29 mouse cellular contexts compared by ENCODE assay signal in the genomic region with DNA sequence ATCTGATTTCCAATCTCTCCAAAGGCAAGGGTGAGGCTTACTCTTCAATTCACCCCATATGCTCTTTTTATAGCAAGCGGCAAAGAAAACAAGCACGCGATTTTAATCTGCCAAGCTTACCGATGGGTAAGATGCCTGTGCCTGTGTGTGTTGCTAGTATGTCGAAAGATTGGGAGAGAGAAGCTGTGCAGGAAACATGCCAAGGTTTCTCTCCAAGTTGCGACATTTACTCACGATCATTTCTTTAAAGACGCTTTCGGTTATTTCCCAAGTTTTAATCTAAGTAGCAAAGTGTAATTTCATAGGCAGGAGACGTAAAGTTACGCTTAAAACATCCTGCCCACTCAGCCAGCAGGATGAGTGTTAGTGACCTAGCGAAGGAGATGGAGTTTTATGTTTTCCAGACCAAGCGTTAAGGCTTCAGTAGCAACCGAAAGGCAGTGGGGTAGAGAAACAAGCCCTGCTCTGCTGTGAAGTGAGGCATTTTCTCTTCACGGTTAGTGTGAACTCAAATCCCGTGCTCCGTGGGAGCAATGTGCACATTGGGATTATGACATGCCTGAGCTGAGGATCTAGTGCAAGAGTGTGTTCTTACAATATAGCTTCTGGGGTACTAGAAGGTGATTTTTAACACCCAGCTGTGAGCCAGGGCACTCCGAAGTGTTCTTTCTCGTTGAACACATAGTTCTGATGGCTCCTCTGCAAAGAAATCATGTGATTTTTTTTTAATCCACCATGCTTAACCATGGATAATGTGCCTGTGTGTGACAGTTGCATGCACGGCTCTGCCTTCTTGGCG.
DNase-seq lines count a peak whose midpoint lies in the region; ATAC-seq and TF ChIP-seq lines count a peak whose summit lies in the region.
"Had no signal": no experiment of that assay in that cellular context is flagged by ENCODE, and none has a peak within 500 bp of the region (broad histone marks: within the 10 kb centered on the region; RNA-seq: fewer than 3 reads in every experiment).

No protein-coding gene starts in this region.

- peak; percentile 83 for DNase-seq in heart, adult 11 months
- no peak for DNase-seq in heart, embryonic 10.5 days (ENCODE audit: low spot score)
- peak; percentile 85 for DNase-seq in lung, postnatal 0 days (ENCODE audit: low spot score)
- no peak for DNase-seq in lung, adult 18-20 months
- peak; percentile 96 for DNase-seq in fat pad, adult 2 months (ENCODE audit: extremely low read depth, low read depth, low spot score)
- no peak for DNase-seq in stomach, postnatal 0 days (ENCODE audit: low spot score)
- DNase-seq in cerebellum, adult 9-10 months, result no peak
- DNase-seq: adrenal gland, adult 2 months; cerebellum, adult 8-10 months; embryo, embryonic 11 days; heart, adult 18-20 months; heart, postnatal 4 days; kidney, adult 9 months; kidney, postnatal 10 days; layer of hippocampus, adult 9-11 months; liver; midbrain, embryonic 14.5 days; retina, postnatal 1 day; right cerebral cortex, postnatal 25 days; thymus, adult 2 months; thymus, postnatal 36 days had no signal

- no peak for TF ChIP-seq CTCF in lung, postnatal 0 days (IDR thresholded peaks at IDR 0.05)
- TF ChIP-seq CTCF in stomach, postnatal 0 days (IDR thresholded peaks at IDR 0.05; ENCODE audit: low read depth), result no peak

- ATAC-seq in lung, postnatal 0 days, result no peak
- ATAC-seq in stomach, postnatal 0 days (ENCODE audit: low FRiP score, low TSS enrichment), result no peak
- ATAC-seq: CD4-positive, CD25-positive, alpha-beta regulatory T cell, adult 4 months; intestine, embryonic 16.5 days had no signal

- peak overlapping the region; percentile 35; the same call in 1 of the 2 replicates for H3K4me2 ChIP-seq in lung, postnatal 0 days (replicated peaks; ENCODE audit: low read depth, low read length)
- no peak overlapping the region for H3K4me2 ChIP-seq in stomach, postnatal 0 days (replicated peaks; ENCODE audit: low read depth)
- H3K4me2 ChIP-seq: embryonic facial prominence, embryonic 12.5 days; heart, embryonic 12.5 days; hindbrain, embryonic 13.5 days; neural tube, embryonic 15.5 days; stomach, embryonic 15.5 days had no signal

- no peaks in the 10 kb centered on the region for H3K9me3 ChIP-seq in heart, embryonic 10.5 days
- H3K9me3 ChIP-seq in lung, postnatal 0 days (ENCODE audit: low read length), result no peaks in the 10 kb centered on the region
- no peaks in the 10 kb centered on the region for H3K9me3 ChIP-seq in stomach, postnatal 0 days (ENCODE audit: control insufficient read depth, low read length)
- H3K9me3 ChIP-seq: embryonic facial prominence, embryonic 12.5 days; hindbrain, embryonic 13.5 days; neural tube, embryonic 15.5 days; stomach, embryonic 15.5 days had no signal

- H3K27me3 ChIP-seq in heart, embryonic 10.5 days (ENCODE audit: insufficient read depth, poor library complexity, severe bottlenecking), result no peaks in the 10 kb centered on the region
- no peaks in the 10 kb centered on the region for H3K27me3 ChIP-seq in lung, postnatal 0 days (replicated peaks; ENCODE audit: insufficient read depth, low read length)
- no peaks in the 10 kb centered on the region for H3K27me3 ChIP-seq in stomach, postnatal 0 days (ENCODE audit: control insufficient read depth, insufficient read depth, low read length)
- H3K27me3 ChIP-seq: embryonic facial prominence, embryonic 12.5 days; heart, embryonic 12.5 days; hindbrain, embryonic 13.5 days; neural tube, embryonic 15.5 days; stomach, embryonic 15.5 days had no signal

- peak; percentile 28; the same call in 1 of the 2 replicates for TF ChIP-seq EP300 in lung, postnatal 0 days (IDR thresholded peaks at IDR 0.05)
- no peak for TF ChIP-seq EP300 in stomach, postnatal 0 days (optimal IDR thresholded peaks at IDR 0.05)

- H3K27ac ChIP-seq in heart, embryonic 10.5 days, result no peak overlapping the region
- no peak overlapping the region for H3K27ac ChIP-seq in lung, postnatal 0 days (ENCODE audit: low read length)
- 0 out of 2 replicates have a peak overlapping the region, but pooled peaks have one; percentile 31 for H3K27ac ChIP-seq in stomach, postnatal 0 days (replicated peaks)
- H3K27ac ChIP-seq: embryonic facial prominence, embryonic 12.5 days; hindbrain, embryonic 13.5 days; macrophage; neural tube, embryonic 15.5 days; stomach, embryonic 15.5 days had no signal

- no peak overlapping the region for H3K9ac ChIP-seq in lung, postnatal 0 days (replicated peaks; ENCODE audit: low read depth)
- H3K9ac ChIP-seq in stomach, postnatal 0 days (ENCODE audit: low read length), result no peak overlapping the region
- H3K9ac ChIP-seq: embryonic facial prominence, embryonic 12.5 days; heart, embryonic 12.5 days; hindbrain, embryonic 13.5 days; neural tube, embryonic 15.5 days; stomach, embryonic 15.5 days had no signal

- 90% methylated on average over 21 of the region's 21 CpGs for WGBS in heart, embryonic 10.5 days
- 61% methylated on average over 21 of the region's 21 CpGs for WGBS in lung, postnatal 0 days
- WGBS in stomach, postnatal 0 days, result 67% methylated on average over 21 of the region's 21 CpGs

- H3K4me3 ChIP-seq in heart, embryonic 10.5 days, result no peak overlapping the region
- no peak overlapping the region for H3K4me3 ChIP-seq in lung, postnatal 0 days (ENCODE audit: low read depth, low read length)
- no peak overlapping the region for H3K4me3 ChIP-seq in stomach, postnatal 0 days (ENCODE audit: low read depth, low read length)
- H3K4me3 ChIP-seq: embryonic facial prominence, embryonic 12.5 days; heart, embryonic 12.5 days; hindbrain, embryonic 13.5 days; neural tube, embryonic 15.5 days; stomach, embryonic 15.5 days had no signal

- no peaks in the 10 kb centered on the region for H3K36me3 ChIP-seq in heart, embryonic 10.5 days
- no peaks in the 10 kb centered on the region for H3K36me3 ChIP-seq in lung, postnatal 0 days (ENCODE audit: insufficient read depth, low read length)
- H3K36me3 ChIP-seq in stomach, postnatal 0 days (ENCODE audit: control insufficient read depth, insufficient read depth, low read length), result no peaks in the 10 kb centered on the region
- H3K36me3 ChIP-seq: embryonic facial prominence, embryonic 12.5 days; heart, embryonic 12.5 days; hindbrain, embryonic 13.5 days; neural tube, embryonic 15.5 days; stomach, embryonic 15.5 days had no signal

- no peaks in the 10 kb centered on the region for H3K4me1 ChIP-seq in heart, embryonic 10.5 days
- H3K4me1 ChIP-seq in lung, postnatal 0 days (ENCODE audit: insufficient read depth, low read depth, low read length), result no peaks in the 10 kb centered on the region
- H3K4me1 ChIP-seq in stomach, postnatal 0 days (replicated peaks; ENCODE audit: control insufficient read depth, insufficient read depth), result no peaks in the 10 kb centered on the region
- H3K4me1 ChIP-seq: embryonic facial prominence, embryonic 12.5 days; hindbrain, embryonic 13.5 days; neural tube, embryonic 15.5 days; stomach, embryonic 15.5 days had no signal

Comparison
In these comparisons a context has a peak if more than half of its experiments do, and no peak if none do; other contexts are left out.
1. DNase-seq: peak in heart, adult 11 months (single experiment), lung, postnatal 0 days (single experiment) and fat pad, adult 2 months (single experiment); none in heart, embryonic 10.5 days (single experiment), lung, adult 18-20 months (0 of 2), stomach, postnatal 0 days (single experiment) and cerebellum, adult 9-10 months (single experiment).